Mouse (Mus musculus): ENCODE measurements around the gene 2210408I21Rik. TPM values are rescaled to one million over a fixed set of nuclear protein-coding genes. Genes with fewer than 3 reads are reported as not detected.

Gene 2210408I21Rik
- total RNA-seq, 2 experiments from 2014 or later = 25.4 to 25.5 TPM

DNA sequence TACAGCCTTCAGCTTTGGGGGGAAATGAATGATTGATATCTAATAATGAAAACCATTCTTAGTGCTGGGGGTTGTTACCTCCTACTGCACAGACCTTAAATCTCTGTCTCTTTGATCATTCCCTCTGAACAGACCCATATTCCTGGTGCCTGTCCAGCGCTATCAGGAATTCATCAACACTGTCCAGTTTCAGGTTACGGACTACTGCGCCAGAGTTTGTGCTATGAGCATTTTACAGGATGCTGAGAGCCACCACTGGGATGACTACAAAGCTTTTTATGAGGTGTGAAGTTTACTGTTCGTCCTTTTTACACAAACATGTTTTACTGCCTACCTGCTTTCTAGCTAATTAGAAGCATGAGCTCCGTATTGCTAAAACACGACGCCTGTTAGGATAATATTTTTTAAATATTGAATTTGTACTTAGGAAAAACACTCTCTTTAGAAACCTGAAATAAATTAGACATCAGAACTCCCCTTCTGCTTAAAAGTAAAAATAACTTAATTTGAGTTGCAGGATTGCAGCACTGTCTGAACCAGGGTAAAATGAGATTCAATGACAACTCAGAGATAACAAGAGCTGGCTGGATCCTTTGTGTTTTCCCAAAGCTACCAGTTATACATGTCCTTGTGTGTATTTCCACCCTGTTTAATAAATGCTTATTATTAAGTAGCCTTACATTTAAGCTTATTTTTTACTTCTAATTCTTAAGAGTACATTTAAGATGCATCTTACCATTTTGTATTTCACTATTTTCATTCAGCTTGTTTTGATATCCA, 128.2 kb downstream of the 2210408I21Rik start:
- intact Hi-C loops (cut with DNase I) = no loop called here
- DNase-seq (ENCODE audit: low spot score in 2 of 2) = no peak

DNA sequence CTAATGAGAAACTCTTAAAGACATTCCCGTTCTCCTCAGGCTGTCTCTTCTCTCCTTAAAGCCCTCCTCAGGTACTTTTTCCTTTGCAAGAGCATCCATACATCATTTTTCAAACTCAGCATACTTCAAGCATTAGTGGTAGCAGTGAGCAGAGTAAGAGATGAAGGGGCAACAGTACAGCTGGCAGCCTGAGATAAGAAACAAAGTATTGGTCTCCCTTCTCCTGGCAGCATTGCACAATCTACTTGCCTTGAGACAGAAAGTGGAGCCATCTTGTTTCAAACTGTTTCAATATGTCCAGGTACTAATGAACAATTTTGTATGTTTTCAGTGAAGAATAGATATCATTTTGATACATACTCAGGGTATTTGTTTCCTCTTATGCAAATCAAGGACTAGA, 129.1 kb downstream of the 2210408I21Rik start:
- intact Hi-C loops (cut with DNase I) = no loop called here
- no peak for DNase-seq (ENCODE audit: low spot score in 2 of 2)

DNA sequence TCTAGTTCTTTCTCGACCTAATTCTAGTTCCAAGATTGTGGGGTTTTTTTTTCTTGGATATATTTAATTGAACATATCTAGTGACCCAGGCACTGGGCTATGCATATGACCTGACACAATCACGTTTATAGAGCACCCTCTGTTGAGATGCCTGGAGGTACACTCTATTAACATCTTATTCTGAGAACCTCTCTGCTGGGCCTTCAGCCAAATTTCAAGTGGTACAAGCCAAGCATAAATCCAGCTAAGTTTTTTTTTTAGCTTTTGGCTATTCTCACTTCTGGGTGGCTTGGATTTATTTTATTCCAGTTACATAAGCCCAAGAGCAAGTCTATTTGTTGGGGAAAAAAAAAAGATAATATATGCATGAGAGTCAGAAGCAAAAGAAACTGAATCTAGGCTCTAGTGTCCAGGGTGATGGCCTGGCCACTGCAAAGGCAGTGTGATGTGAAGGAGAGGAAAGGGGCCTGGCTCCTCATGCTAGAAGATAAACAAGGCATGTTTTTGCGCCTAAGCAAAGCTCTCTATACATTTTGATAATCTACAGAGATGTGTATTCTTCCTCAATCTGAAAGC, 139.9 kb downstream of the 2210408I21Rik start:
- peak; percentile 56 to 89 for DNase-seq (ENCODE audit: low spot score in 2 of 2)
- intact Hi-C loops (cut with DNase I) = no loop called here

DNA sequence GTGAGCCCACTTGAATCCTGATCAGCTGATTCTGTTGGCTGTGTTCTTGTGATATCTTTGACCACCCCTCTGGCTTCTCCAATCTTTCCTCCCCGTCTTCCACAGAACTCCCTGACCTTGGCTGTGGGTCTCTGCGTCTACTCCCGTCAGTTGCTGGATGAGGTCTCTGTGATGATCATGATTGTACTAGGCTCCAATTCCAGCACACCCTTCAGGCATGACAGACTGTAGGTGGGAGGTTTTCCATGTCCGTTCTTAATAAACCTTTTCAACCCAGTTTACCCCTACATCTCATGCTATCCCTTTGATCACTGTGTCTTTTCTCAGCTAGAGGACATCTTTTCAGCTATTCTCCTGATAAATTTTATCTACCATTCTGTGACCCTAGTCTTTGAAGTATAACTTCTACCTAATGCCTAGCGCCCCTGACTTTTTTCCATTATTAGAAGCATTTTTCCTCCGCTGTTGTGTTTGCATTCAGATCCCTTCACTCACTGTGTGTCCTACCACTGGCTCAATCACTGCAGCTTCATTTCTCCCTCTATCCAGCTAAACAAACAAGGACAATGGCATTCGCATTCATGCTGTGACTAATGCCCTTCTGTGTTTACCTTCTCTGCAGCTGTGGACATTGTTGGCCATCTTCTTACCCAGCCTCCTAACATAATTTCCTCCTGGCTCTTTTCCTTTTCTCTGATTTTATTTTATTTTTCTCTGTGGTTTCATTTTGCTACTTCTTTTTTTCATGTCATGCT, 143.5 kb downstream of the 2210408I21Rik start:
- intact Hi-C loops (cut with DNase I) = no loop called here

DNA sequence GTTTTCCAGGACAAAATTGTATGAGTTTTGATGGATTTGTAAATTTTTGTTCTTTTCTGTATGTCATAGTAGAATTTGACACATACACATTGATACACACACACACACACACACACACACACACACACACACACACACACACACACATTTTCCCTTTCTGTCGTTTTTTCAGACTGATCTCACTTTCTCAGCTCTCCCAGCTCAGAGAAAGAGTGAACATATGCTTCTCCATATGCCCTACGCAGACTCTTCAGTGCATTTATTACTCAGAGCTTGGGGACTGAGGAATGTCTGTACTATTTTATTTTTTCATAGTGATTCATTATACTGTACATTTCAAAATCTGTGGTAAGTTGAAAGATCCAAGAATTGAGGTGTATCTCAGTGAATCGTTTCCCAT, 160.2 kb downstream of the 2210408I21Rik start:
- peak; percentile 50 to 90 for DNase-seq (ENCODE audit: low spot score in 2 of 2)
- intact Hi-C loops (cut with DNase I) = loop anchor here (1.0 kb wide), 1 partner anchor 21 kb away; no protein-coding TSS in a partner anchor

More for the DNA sequence above, 143.5 kb downstream of the 2210408I21Rik start:
- DNase-seq (ENCODE audit: low spot score in 2 of 2) = no peak

DNA sequence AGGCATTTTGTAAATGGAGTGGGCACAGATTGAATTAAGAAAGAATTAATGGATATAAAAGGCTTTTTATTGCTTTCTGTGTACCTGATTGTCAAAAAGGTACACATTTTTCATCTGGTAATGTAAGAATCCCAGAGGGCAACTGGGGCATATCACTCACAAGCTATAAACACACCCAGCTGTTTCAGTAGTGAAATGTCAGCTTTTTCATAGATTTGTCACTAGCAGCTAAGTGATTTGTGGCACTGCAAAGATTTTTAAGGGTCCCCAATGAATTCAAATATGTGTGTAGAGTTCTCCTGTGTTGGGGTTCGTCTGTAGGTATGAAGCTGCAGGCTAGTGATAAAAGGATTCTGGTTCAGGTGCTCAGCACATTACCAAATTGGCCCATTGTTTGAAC, 188.8 kb downstream of the 2210408I21Rik start:
- intact Hi-C loops (cut with DNase I) = no loop called here
- no peak for DNase-seq (ENCODE audit: low spot score in 2 of 2)

DNA sequence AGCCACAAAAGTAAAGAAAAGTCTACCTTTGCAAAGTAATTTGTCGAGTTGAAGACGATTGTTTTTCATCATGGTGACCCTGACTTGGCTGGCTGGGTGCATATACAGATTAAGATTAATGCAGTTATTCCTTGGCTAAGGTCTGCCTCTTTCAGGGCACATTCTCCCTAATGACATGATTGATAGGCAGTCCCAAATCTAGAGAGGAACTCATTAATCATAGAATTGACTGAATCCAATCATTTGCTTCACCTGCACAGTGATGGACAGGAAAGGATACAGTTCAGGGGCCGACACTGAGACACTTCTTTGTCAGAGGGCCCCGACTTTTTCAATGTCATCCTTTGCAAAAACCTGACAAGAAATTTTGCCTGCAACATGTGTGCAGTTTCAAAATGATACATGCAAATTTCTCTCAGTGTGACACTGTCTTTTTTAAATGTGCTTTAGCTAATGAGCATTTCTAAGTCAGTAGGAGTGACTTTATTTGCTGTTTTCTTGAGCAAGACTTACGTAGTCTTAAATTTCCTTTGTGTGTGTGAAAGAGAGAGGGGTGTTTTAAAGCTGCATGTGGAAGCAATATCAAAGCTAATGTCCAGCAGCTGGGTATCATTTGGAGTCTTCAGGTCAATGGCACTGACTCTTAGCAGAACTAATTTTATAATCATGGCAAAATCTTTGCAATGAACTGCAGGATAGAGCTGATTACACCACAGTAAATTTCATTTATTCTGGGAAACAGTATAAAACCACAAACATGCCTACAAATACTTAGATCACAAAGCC, 191.0 kb downstream of the 2210408I21Rik start:
- no peak for DNase-seq (ENCODE audit: low spot score in 2 of 2)
- intact Hi-C loops (cut with DNase I) = no loop called here

DNA sequence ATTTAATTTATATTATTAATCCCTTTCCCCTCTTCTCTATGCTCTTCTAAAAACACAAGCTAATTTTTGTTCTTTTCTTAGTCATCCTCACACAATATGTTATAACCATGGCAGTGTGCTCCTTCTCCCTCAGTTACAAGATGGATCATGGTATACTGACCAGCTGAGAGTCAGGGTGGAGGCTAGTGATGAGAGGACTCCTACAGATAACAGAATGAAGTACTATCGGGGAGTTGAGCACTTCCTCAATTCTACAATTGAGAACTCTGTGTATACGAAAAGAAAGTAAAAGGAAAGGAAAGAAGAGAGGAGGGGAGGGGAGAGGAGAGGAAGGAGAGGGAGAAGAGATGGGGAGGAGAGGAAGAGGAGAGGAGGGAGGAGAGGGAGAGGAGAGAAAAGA, 206.8 kb downstream of the 2210408I21Rik start:
- intact Hi-C loops (cut with DNase I) = no loop called here
- no peak for DNase-seq (ENCODE audit: low spot score in 2 of 2)

DNA sequence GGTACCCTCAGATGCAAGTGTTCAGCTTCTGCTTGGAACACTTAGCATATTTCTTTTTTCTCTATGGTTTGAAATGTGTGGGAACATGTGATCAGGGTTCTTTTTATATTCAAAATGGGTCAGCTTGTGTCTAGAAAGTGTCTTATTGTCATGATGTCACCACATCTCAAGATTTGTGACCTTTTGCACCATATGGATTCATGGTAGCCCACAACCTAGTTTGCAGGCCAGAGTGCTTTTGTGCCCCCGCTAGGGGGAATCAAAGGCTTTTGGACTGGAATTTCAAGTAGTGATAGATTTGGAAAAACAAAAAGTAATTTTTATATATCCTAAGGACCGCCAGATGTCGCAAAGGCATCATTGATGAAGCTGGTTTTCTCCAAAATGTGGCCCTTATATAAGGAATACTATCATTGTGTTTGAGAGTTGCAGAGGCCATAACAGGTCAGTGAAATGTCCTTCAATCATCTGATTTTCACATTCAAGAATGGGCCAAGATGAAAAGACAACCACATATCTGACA, 250.2 kb downstream of the 2210408I21Rik start:
- intact Hi-C loops (cut with DNase I) = no loop called here
- DNase-seq (ENCODE audit: low spot score in 2 of 2) = no peak

DNA sequence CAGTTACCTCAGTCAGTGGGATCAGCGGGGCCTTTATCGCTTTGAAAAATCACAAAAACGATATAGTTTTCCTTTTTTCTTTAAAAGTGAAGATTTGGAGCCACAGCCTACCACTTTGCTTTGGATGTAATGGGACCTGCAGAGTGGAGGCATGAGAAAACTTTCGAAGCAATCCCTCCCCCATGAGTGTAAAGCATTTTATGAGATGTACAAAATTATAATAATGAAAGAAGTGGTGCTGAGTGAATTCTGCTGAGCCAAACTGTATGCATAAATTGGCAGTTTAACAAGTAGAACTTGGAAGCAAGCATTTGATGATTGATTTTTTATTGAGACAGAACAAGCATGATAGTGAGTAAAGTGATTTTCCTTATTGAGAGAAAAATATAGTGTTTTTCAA, 250.7 kb downstream of the 2210408I21Rik start:
- DNase-seq (ENCODE audit: low spot score in 2 of 2) = no peak
- intact Hi-C loops (cut with DNase I) = no loop called here

DNA sequence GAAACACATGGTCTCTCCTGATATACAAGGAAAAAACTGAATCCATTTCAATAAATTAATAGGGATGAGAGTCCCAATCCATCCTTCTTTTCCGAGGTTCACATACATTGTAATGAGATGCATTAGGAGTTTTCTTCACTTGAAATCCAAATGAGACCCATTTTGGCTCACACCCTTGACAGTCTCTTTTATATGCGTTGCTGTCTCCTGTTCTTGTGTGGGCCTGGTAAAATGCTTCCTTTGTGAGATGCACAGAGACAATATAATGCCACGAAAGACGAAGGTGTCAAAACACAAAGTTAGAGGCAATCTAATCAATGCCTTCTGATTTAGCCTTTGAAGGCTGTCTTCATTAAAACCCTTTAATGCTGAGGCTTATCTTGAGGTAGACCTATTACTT, 252.8 kb downstream of the 2210408I21Rik start:
- DNase-seq (ENCODE audit: low spot score in 2 of 2) = no peak
- intact Hi-C loops (cut with DNase I) = no loop called here

DNA sequence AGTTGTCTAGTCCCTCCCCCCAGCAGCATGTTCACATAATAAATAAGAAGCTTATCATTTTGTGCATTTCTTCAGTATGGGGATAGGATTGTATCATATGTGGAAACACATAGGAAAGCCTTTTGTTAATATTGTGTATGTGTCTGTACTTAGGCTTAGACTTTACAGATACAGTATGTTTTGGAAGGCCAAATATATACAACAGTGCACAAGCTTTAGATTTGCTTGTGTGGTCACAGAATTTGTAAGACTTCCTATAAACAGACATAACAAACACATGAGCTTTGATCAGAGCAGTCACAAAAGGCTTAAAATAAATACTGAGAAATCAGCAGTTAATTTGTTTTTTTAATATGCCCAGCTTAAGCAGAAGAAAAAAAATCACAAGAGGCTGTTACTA, 253.9 kb downstream of the 2210408I21Rik start:
- intact Hi-C loops (cut with DNase I) = no loop called here
- no peak for DNase-seq (ENCODE audit: low spot score in 2 of 2)

DNA sequence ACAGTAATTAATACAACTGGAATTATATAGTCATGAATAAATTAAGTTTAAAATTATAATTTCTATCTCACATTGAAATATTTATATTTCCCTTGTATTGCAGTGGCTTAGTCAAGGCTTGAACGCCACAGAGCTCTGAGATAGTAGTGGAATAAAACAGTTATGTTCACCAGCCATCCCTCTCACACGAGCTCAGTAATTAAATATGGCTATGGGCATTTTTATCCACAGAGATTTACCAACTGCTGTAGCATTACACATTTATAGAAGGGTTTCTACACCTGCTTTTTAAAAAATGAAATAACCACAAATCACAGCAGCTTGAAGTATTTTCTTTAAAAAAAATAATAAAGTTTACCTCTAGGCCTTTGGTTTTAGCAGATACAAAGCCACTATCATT, 261.0 kb downstream of the 2210408I21Rik start:
- intact Hi-C loops (cut with DNase I) = no loop called here
- DNase-seq (ENCODE audit: low spot score in 2 of 2) = no peak

DNA sequence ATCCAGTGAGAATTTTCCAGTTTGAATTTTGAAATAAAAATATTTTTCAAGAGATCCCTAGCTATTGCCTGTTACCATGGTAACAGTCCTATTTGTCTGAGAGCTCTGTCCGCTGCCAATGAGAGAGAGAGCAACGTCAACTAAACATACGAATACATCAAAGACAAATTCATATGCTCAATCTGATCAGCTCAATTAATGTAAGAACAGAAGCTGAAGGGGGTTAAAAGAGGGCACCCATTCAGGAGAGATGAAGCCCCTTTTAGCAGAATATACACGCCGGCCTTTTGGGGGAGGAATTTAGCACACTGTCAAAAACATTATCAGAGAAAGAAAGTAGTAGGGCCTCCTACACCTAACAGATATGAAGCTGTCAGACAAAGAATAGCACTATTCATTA, 261.6 kb downstream of the 2210408I21Rik start:
- intact Hi-C loops (cut with DNase I) = no loop called here
- DNase-seq (ENCODE audit: low spot score in 2 of 2) = peak; percentile 33 to 46

DNA sequence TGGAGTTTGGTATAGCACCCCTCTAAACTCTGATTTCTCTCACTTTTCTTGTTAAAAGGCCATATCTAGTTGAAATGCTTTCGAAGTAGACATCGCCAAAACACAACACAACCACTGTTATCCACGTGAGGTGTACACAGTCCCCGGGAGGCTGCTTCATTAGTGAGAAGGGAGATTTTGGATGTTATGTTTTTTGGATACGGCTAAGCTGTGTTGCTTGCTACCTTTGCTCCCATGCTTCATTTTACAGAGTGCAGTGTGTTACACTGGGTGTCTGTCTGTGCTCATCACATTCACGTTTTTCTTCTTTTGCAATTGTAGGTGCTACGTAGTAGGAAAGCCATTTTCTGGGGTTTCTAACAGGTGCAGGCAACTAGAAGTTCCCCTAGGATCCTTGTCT, 262.3 kb downstream of the 2210408I21Rik start:
- DNase-seq (ENCODE audit: low spot score in 2 of 2) = peak in 1 of 2 experiments; percentile 15
- intact Hi-C loops (cut with DNase I) = no loop called here

DNA sequence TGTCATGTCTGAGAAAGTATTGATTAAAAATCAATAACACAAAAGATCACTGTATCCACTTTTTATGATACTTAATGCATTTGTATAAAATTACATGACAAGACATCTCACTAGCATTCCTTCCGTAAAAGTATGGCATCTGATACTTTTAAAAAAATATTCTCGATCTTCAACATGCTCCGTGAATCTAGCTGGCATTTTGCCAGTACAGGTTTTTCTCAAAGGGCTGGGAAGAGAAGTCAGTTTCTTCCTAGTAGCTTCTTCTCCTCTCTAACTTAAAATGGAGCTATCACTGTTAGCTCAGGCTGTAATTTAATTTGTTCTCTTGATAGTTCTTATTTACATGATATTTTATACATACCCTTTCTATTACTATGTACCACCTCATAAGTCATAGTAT, 263.1 kb downstream of the 2210408I21Rik start:
- intact Hi-C loops (cut with DNase I) = no loop called here
- DNase-seq (ENCODE audit: low spot score in 2 of 2) = no peak

DNA sequence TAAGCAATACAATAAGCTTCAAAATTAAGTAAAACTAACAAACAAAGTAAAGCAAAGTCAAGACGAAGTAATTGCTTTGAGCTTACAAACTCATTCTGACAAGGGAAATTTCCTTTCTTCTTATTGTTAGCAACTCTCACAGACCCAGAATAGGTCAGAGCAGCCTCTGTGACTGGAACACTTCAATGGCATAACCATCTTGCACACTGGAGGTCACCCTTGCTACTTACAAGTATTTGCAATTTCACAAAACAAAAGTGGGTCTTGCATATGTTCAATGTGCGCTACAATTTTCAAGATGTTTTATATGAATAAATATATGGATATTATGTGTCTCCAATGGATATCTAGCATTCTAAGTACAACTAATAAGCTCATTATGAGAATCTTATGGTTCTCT, 265.4 kb downstream of the 2210408I21Rik start:
- intact Hi-C loops (cut with DNase I) = no loop called here
- DNase-seq (ENCODE audit: low spot score in 2 of 2) = no peak

DNA sequence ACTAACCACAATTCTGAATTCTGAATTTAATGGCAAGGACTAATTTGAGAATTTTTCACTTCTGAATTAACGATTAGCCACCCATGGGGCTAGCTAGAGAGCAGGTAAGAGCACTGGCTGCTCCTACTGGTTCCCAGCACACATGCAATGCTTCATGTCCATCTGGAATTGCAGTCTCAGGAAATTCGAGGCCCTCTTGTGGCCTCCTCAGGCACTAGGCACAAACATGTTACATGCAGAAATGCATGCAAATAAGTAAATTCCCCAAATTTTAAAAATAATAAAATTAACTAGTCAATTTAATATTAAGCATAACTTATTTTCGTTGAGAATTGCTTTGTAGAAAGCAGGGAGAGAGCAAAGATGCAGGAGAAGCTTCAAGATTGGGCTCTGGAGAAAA, 273.2 kb downstream of the 2210408I21Rik start:
- intact Hi-C loops (cut with DNase I) = no loop called here
- DNase-seq (ENCODE audit: low spot score in 2 of 2) = no peak

DNA sequence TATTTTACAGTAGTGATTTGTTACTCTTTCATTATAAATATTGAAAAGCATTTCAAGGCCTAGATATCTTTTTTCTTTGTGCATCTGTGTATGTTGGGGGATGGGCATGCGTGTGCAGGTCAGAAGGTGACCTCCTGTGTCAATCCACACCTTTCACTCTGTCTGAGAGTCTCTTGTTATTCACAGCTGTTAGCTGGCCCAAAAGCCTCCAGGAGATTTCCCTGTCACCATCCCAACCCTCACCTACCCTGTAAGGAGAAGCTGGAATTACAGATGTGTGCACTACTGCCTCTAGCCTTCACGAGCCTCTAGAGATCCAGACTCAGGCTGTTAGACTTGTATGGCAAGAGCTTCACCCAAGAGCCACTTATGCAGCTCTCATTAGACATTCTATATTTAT, 274.5 kb downstream of the 2210408I21Rik start:
- intact Hi-C loops (cut with DNase I) = no loop called here
- no peak for DNase-seq (ENCODE audit: low spot score in 2 of 2)

DNA sequence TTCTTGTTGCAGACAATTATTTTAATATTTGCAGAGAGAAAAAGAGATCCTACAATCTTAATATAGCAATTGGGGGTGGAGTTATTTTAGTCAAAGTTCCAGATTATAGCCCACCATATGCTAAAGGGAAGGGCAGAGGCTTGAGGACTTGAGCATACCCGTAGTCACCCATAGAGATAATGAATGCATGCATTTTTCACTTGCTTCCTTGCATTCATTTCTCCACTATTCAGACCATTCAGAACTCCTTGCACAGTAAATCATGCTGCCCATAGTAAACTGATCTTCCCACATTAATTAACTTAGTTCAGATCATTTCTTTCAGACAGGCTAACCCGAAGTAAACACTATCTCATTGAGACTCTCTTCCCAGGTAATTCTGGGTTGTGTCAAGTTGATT, 277.5 kb downstream of the 2210408I21Rik start:
- intact Hi-C loops (cut with DNase I) = no loop called here
- no peak for DNase-seq (ENCODE audit: low spot score in 2 of 2)
